Mouse (Mus musculus) intestine, embryonic 14.5 days (tissue): ENCODE results near the gene Prok1. TPM values are rescaled to one million over a fixed set of nuclear protein-coding genes. Genes with fewer than 3 reads are reported as not detected.

Experiments
- ATAC-seq: fragments of 200-750 bp; cut with Nextera tagmentation; replicated peaks from 2 replicates; pipeline ENCODE4 v1.8.0; 2017; ENCODE audit warnings: low read depth, moderate number of reproducible peaks, moderate TSS enrichment, moderate library complexity; ENCODE audit not compliant: low FRiP score, low TSS enrichment
- DNase-seq: peaks from one replicate; pipeline ENCODE4 v3.0.0-alpha.2; 2018; ENCODE audit warnings: low spot score
- H3K27ac ChIP-seq: fragments of 300-500 bp; sonication (generic); 2 replicates; pipeline ENCODE4 v1.5.1; 2014; ENCODE audit warnings: low read depth, mild to moderate bottlenecking, control low read depth
- H3K27me3 ChIP-seq: fragments of 300-500 bp; sonication (generic); replicated peaks from 2 replicates; pipeline ENCODE4 v1.6.1; 2014; ENCODE audit warnings: low read length, control low read depth; ENCODE audit not compliant: control insufficient read depth, insufficient read depth
- H3K36me3 ChIP-seq: fragments of 300-500 bp; sonication (generic); 2 replicates; pipeline ENCODE4 v1.6.1; 2014; ENCODE audit warnings: low read length, control low read depth; ENCODE audit not compliant: control insufficient read depth, insufficient read depth
- H3K4me1 ChIP-seq: fragments of 300-500 bp; sonication (generic); replicated peaks from 2 replicates; pipeline ENCODE4 v1.6.1; 2014; ENCODE audit warnings: low read length, control low read depth, mixed read lengths; ENCODE audit not compliant: control insufficient read depth, insufficient read depth
- H3K4me2 ChIP-seq: fragments of 300-500 bp; sonication (generic); 2 replicates; pipeline ENCODE4 v1.6.1; 2014; ENCODE audit warnings: low read length
- H3K4me3 ChIP-seq: fragments of 300-500 bp; sonication (generic); 2 replicates; pipeline ENCODE4 v1.5.1; 2014; ENCODE audit warnings: low read depth, low read length, control low read depth, mixed read lengths
- H3K9ac ChIP-seq: fragments of 300-500 bp; sonication (generic); 2 replicates; pipeline ENCODE4 v1.6.1; 2014; ENCODE audit warnings: mild to moderate bottlenecking, low read length
- H3K9me3 ChIP-seq: fragments of 300-500 bp; sonication (generic); 2 replicates; pipeline ENCODE4 v1.6.1; 2016; ENCODE audit warnings: low read length, control low read depth; ENCODE audit not compliant: control insufficient read depth
- WGBS: fragments of 180-500 bp; shearing (Covaris S2); extraction: QIAGEN DNeasy Blood & Tissue Kit; methylation state at CpG from one replicate; pipeline ENCODE4 v1.1.7; 2014; 5-methylcytosine and 5-hydroxymethylcytosine counted together
- polyA plus RNA-seq: library from polyadenylated mRNA; unstranded; fragments of >200 nt; fragmentation: Nextera tagmentation; extraction: Ambion mirVana; gene quantifications from 2 replicates; pipeline ENCODE4 v1.2.1, GENCODE M21; 2014

Prok1 gene
- polyA plus RNA-seq, 1 experiment from 2014 or later: not detected

DNA sequence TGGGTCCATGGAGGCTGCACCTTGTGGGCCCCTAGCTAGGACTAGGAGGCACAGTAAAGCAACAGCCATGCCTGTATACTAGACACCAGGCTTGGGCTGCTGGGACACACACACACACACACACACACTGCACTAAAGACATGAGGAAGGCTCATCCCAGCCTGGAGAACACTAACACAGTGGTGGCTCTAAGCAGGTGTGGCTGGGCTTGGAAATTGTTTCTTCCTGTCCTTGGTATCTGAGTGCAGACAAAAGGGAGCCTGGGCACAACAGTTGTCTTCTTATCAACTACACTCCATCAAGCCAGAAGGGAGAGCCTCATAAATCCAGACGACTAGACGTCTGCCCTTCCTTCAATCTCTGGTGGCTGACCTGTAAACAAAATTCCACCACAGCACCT lies 10.8 kb upstream of the Prok1 start:
- Histone ChIP-seq H3K9me3 (no peaks in the 10 kb centered on the region), H3K9ac (no peak overlapping the region), H3K27ac (no peak overlapping the region), H3K36me3 (no peaks in the 10 kb centered on the region), H3K4me1 (no peaks in the 10 kb centered on the region; the same call in 1 of the 2 replicates), H3K4me2 (no peak overlapping the region), H3K27me3 (no peaks in the 10 kb centered on the region), H3K4me3 (no peak overlapping the region)
- DNase-seq (no peak), ATAC-seq (no peak)
- 15% methylated on average over 2 of the region's 2 CpGs for WGBS

DNA sequence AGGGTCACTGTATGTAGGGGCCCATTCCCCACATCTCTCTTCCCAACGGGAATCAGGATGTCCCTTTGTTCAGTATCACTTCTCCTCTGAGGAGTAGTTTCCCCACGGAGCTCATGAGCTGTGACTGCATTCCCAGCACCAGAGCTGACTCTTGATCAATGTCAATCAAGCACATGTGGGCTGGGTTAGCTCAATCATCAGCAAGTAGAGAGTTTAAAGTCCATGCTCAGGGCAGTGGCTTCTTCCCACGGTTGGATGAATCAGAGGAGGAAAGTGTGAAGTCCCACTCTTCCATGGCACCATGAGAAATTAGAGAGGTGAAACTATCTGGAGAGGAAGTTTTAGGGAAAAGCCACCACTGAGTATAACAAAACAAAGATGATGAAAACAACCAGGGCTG lies 9.5 kb upstream of the Prok1 start:
- H3K4me1 ChIP-seq: no peaks in the 10 kb centered on the region
- no peaks in the 10 kb centered on the region for H3K36me3 ChIP-seq
- H3K9me3 ChIP-seq: no peaks in the 10 kb centered on the region
- ATAC-seq (no peak), DNase-seq (no peak)
- no peak overlapping the region for H3K27ac ChIP-seq
- no peak overlapping the region for H3K4me2 ChIP-seq
- WGBS: 64% methylated on average over 3 of the region's 3 CpGs
- no peak overlapping the region for H3K9ac ChIP-seq
- no peaks in the 10 kb centered on the region for H3K27me3 ChIP-seq
- H3K4me3 ChIP-seq: no peak overlapping the region

DNA sequence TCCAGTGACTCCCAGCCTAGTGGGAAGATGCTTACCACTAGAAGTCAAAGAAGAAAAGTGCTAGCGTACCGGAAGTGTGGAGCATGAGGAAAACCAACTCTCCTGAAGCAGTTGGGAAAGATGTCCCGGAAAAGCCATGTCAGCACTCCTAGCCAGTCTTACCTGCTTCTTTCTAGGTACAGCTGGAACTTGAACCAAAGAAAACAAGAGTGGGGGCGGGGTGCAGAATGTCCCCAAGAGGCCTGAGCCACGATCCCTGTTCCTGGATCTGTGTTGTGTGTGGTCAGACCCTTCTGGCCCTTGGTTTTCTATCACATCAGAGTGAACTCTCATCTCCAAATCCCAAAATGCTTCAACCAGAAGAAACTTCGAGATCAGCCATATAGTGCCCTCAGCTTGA lies 7.4 kb upstream of the Prok1 start:
- Histone ChIP-seq H3K9ac (no peak overlapping the region), H3K27ac (no peak overlapping the region), H3K27me3 (no peaks in the 10 kb centered on the region), H3K4me2 (no peak overlapping the region), H3K9me3 (no peaks in the 10 kb centered on the region), H3K36me3 (no peaks in the 10 kb centered on the region), H3K4me1 (no peaks in the 10 kb centered on the region), H3K4me3 (no peak overlapping the region)
- no peak for ATAC-seq
- WGBS: 83% methylated on average over 6 of the region's 6 CpGs
- no peak for DNase-seq

DNA sequence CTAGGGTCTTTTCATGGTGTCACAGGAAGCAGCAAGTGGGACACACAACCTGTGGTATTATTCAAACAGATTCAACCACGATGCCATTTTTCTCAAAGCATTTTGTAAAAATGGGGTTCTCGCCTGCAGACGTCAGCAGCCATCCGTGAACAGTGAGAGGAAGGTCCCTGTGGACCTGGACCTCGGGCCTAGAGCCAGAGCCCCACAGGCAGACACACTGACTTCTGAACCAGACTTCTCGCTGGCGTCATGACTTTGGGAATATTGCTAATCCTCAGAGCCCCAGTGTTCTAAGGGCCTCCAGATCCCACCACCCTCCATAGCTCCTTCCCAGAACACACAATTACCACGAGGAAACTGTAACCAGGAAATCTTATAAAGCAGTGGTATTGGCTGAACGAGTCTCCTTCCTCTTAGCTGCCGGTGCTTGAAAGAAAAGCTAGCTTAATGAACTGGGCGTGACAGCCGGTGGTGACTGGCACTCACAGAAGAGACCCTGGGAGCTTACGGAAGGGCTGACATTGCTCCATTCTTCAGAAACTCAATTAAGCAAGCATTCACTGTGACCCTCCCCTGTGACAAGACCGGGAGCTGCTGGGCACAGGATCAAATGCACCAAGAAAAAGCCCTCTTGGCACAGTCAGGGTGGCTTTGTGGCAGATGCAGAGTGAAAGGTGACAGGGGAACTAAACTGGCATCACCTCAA lies 2.0 kb upstream of the Prok1 start:
- Histone ChIP-seq H3K4me3 (no peak overlapping the region), H3K27ac (no peak overlapping the region), H3K4me1 (no peaks in the 10 kb centered on the region), H3K9me3 (no peaks in the 10 kb centered on the region), H3K9ac (no peak overlapping the region), H3K27me3 (no peaks in the 10 kb centered on the region), H3K4me2 (no peak overlapping the region), H3K36me3 (no peaks in the 10 kb centered on the region)
- DNase-seq (no peak), ATAC-seq (no peak)
- WGBS: 65% methylated on average over 14 of the region's 14 CpGs

DNA sequence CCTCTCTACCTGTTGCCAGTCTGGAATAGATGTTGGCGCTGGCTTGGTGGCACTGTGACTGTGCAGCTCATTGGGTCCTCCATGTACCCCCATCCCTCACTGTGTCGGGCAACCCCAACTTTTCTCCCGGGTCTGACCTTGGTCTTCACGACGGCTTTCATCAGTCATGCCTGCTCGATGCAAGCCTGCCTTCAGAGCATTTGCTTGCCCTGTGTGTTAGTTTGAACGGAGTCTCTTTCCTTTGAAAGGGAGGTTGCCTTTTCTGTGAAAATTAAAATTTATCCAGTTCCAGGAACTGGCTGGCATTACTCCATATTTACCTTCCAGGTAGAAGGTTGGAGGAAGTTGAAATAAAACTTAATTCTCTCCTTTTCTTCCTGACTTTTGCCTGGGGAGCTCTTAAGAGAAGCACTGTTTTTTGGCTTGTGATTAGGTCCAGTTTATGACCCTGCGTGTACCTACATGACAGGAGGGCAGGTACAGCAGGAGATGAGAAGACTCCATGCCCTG lies 981 bp downstream of the Prok1 start:
- no peak overlapping the region for H3K4me3 ChIP-seq
- WGBS: 78% methylated on average over 8 of the region's 8 CpGs
- no peak for ATAC-seq

DNA sequence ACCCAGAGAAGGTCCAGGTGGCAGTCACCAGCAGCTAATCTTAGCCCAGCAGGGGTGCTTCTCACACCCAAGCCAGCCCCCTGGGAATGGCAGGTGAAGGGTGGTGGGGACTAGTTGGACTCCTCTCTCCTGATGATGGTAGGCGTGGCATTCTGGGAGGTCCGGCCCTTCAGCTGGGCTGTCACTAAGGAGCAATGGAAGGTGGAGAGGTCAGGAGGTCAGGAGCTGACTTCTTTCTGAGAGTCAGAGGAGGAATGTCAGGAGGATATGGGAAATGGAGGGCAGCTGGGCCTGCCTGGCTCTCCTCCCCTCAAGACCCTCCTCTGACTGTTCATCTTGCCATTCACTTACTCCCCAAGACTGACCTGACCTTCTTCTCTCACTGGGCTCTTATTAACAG lies 1.5 kb downstream of the Prok1 start:
- no peak overlapping the region for H3K27ac ChIP-seq
- no peak overlapping the region for H3K9ac ChIP-seq
- no peaks in the 10 kb centered on the region for H3K36me3 ChIP-seq
- H3K27me3 ChIP-seq: no peaks in the 10 kb centered on the region
- 43% methylated on average over 2 of the region's 2 CpGs for WGBS
- no peaks in the 10 kb centered on the region for H3K4me1 ChIP-seq
- DNase-seq (no peak), ATAC-seq (no peak)
- no peak overlapping the region for H3K4me2 ChIP-seq
- H3K9me3 ChIP-seq: no peaks in the 10 kb centered on the region
- no peak overlapping the region for H3K4me3 ChIP-seq

More for the DNA sequence above, 981 bp downstream of the Prok1 start:
- Histone ChIP-seq H3K27me3 (no peaks in the 10 kb centered on the region), H3K4me1 (no peaks in the 10 kb centered on the region), H3K9ac (no peak overlapping the region), H3K27ac (no peak overlapping the region), H3K9me3 (no peaks in the 10 kb centered on the region), H3K4me2 (no peak overlapping the region), H3K36me3 (no peaks in the 10 kb centered on the region)
- no peak for DNase-seq

DNA sequence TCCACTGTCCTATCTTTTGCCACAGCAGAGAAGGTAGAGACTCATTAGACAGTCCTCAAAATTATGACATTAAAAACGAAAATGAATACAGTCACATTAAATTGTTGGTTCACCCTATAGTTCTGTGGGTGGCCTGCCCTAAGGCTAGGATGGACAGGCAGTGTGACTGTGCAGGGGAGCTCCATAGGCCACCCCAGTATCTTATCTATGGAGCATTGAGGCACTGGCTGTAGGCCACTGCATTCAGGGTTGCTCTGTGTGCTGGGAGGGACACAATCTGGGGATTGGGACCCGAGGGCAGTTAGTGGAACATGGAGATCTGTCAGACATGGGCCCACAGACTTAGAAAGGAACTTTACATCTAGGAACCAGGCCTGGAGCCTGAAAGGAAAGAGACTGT lies 5.6 kb downstream of the Prok1 start:
- WGBS: 35% methylated on average over 2 of the region's 2 CpGs

DNA sequence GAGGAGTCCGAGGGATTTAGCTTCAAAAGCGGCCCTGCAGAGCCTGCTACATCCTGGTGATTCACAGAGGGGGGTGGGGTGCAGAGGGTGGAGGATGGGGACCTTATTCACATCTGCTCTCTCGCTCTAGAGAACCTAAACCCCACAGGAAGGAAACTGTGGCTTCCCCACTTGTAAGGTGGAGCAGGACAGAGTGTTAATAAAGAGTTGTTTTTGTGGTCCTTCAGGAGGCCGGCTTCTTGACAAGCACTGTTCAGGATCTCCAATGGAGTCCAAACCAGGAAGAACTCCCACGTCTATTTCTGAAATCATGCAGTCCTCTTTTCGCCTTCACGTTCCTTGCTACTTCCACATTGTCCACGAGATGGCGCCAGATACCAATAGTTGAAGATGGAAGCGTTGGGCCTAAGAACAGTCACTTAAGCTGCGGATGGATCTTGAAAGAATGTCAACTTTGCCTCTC lies 6.1 kb downstream of the Prok1 start:
- H3K4me2 ChIP-seq: no peak overlapping the region
- 0 out of 2 replicates have a peak, but pooled peaks have one; percentile 25 for ATAC-seq
- WGBS: 8% methylated on average over 11 of the region's 11 CpGs

More for the DNA sequence above, 5.6 kb downstream of the Prok1 start:
- H3K27ac ChIP-seq: no peak overlapping the region
- no peaks in the 10 kb centered on the region for H3K27me3 ChIP-seq
- no peak overlapping the region for H3K4me2 ChIP-seq
- ATAC-seq (no peak), DNase-seq (no peak)
- no peaks in the 10 kb centered on the region for H3K36me3 ChIP-seq
- no peaks in the 10 kb centered on the region for H3K9me3 ChIP-seq
- peaks cover 7% of the 10 kb centered on the region for H3K4me1 ChIP-seq
- no peak overlapping the region for H3K9ac ChIP-seq
- no peak overlapping the region for H3K4me3 ChIP-seq

DNA sequence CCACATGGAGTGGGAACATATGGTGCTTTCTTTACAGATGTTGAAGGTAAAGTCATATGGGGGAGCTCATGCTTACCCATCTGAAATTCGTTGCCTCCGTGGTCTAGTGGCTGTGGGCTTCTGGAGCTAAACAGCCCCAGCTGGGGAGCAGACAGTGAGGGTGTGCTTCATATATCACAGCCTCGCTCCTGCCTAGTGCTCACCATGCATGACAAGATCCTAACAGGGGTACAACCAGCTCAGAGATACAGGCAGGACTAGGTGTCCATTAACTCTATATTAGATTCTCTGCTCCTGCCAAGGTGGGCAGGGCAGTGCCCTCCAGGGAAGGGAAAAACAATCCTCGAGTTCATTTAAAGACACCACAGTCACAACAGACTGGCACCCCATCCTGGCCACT lies 8.3 kb downstream of the Prok1 start:
- DNase-seq: no peak
- ATAC-seq: no peak
- H3K36me3 ChIP-seq: no peaks in the 10 kb centered on the region

More for the DNA sequence above, 6.1 kb downstream of the Prok1 start:
- peak; percentile 94 for DNase-seq
- H3K9ac ChIP-seq: no peak overlapping the region
- no peaks in the 10 kb centered on the region for H3K27me3 ChIP-seq
- H3K4me3 ChIP-seq: no peak overlapping the region
- no peaks in the 10 kb centered on the region for H3K36me3 ChIP-seq
- peaks cover 7% of the 10 kb centered on the region for H3K4me1 ChIP-seq
- no peaks in the 10 kb centered on the region for H3K9me3 ChIP-seq
- no peak overlapping the region for H3K27ac ChIP-seq

More for the DNA sequence above, 8.3 kb downstream of the Prok1 start:
- H3K4me3 ChIP-seq: no peak overlapping the region
- 66% methylated on average over 4 of the region's 4 CpGs for WGBS
- H3K9me3 ChIP-seq: no peaks in the 10 kb centered on the region
- no peak overlapping the region for H3K4me2 ChIP-seq
- H3K4me1 ChIP-seq: peaks cover 7% of the 10 kb centered on the region
- no peaks in the 10 kb centered on the region for H3K27me3 ChIP-seq
- no peak overlapping the region for H3K9ac ChIP-seq
- H3K27ac ChIP-seq: no peak overlapping the region
